Mouse (Mus musculus) lung, postnatal 0 days (tissue): ENCODE results near the gene Zfp106. TPM values are rescaled to one million over a fixed set of nuclear protein-coding genes. Genes with fewer than 3 reads are reported as not detected.

Source experiments
- ATAC-seq: fragments of 200-750 bp; cut with Nextera tagmentation; 2 replicates; pipeline ENCODE4 v1.8.0; 2017; ENCODE audit warnings: moderate library complexity
- DNase-seq: peaks from one replicate; pipeline ENCODE4 v3.0.0-alpha.2; 2016; ENCODE audit warnings: low spot score
- H3K27ac ChIP-seq: fragments of 300-500 bp; sonication (generic); 2 replicates; pipeline ENCODE4 v1.5.1; 2014; ENCODE audit warnings: antibody characterized with exemption, mild to moderate bottlenecking, low read length, mixed read lengths
- H3K27me3 ChIP-seq: fragments of 300-500 bp; sonication (generic); replicated peaks from 2 replicates; pipeline ENCODE4 v1.6.1; 2014; ENCODE audit warnings: low read length, mixed read lengths; ENCODE audit not compliant: insufficient read depth
- H3K36me3 ChIP-seq: fragments of 300-500 bp; sonication (generic); 2 replicates; pipeline ENCODE4 v1.6.1; 2014; ENCODE audit warnings: low read length, mixed read lengths; ENCODE audit not compliant: insufficient read depth
- H3K4me1 ChIP-seq: fragments of 300-500 bp; sonication (generic); 2 replicates; pipeline ENCODE4 v1.6.1; 2014; ENCODE audit warnings: antibody characterized with exemption, low read depth, low read length, mixed read lengths; ENCODE audit not compliant: insufficient read depth
- H3K4me2 ChIP-seq: fragments of 300-500 bp; sonication (generic); replicated peaks from 2 replicates; pipeline ENCODE4 v1.6.1; 2014; ENCODE audit warnings: low read depth, mild to moderate bottlenecking, low read length, moderate library complexity, mixed read lengths
- H3K4me3 ChIP-seq: fragments of 300-500 bp; sonication (generic); 2 replicates; pipeline ENCODE4 v1.5.1; 2014; ENCODE audit warnings: low read depth, low read length
- H3K9ac ChIP-seq: fragments of 300-500 bp; sonication (generic); replicated peaks from 2 replicates; pipeline ENCODE4 v1.6.1; 2014; ENCODE audit warnings: low read depth, mild to moderate bottlenecking
- H3K9me3 ChIP-seq: fragments of 300-500 bp; sonication (generic); 2 replicates; pipeline ENCODE4 v1.6.1; 2016; ENCODE audit warnings: low read length, mixed read lengths
- CTCF ChIP-seq: IDR thresholded peaks from 2 replicates; pipeline ENCODE4 v1.5.1; 2016; ENCODE audit warnings: antibody characterized with exemption, mild to moderate bottlenecking
- EP300 ChIP-seq: IDR thresholded peaks from 2 replicates; pipeline ENCODE4 v1.6.1; 2016; ENCODE audit warnings: antibody characterized with exemption, mild to moderate bottlenecking, control low read depth
- WGBS: fragments of 180-500 bp; shearing (Covaris S2); extraction: QIAGEN DNeasy Blood & Tissue Kit; methylation state at CpG from one replicate; pipeline ENCODE4 v1.1.7; 2014; 5-methylcytosine and 5-hydroxymethylcytosine counted together
- polyA plus RNA-seq: library from polyadenylated mRNA; unstranded; fragments of >200 nt; fragmentation: Nextera tagmentation; extraction: Ambion mirVana; gene quantifications from 2 replicates; pipeline ENCODE4 v1.2.1, GENCODE M21; 2015

Gene Zfp106
- polyA plus RNA-seq, 1 experiment from 2014 or later, result 28.5 TPM

- DNase-seq, result no peak
- TF ChIP-seq EP300, result no peak
- no peak for TF ChIP-seq CTCF
- no peaks in the 10 kb centered on the region for H3K9me3 ChIP-seq
- H3K4me1 ChIP-seq, result no peaks in the 10 kb centered on the region
- WGBS, result 70% methylated on average over 4 of the region's 4 CpGs
- no peaks in the 10 kb centered on the region for H3K27me3 ChIP-seq
- no peak overlapping the region for H3K4me2 ChIP-seq
- no peak for ATAC-seq
- H3K4me3 ChIP-seq, result no peak overlapping the region
- no peak overlapping the region for H3K27ac ChIP-seq
- H3K9ac ChIP-seq, result no peak overlapping the region
- H3K36me3 ChIP-seq, result no peaks in the 10 kb centered on the region
These were observed 103.4 kb downstream of the Zfp106 start for GRCm38 (mm10) chr2:120460216-120460615.

Other genes starting within 250 kb of the Zfp106 start
- gene Pla2g4f, start 249.7 kb downstream of the Zfp106 start, polyA plus RNA-seq, result 1.8 and 2.2 TPM in 2 replicates
- 15.2 and 15.5 TPM in 2 replicates for gene Vps39, start 210.7 kb downstream of the Zfp106 start, polyA plus RNA-seq
- 10.9 and 11.5 TPM in 2 replicates for gene Ganc, start 159.9 kb downstream of the Zfp106 start, polyA plus RNA-seq
- gene Tmem87a, start 159.7 kb downstream of the Zfp106 start, polyA plus RNA-seq, result 12.0 and 14.0 TPM in 2 replicates
- 0.55 and 0.92 TPM in 2 replicates for gene Capn3, start 107.8 kb downstream of the Zfp106 start, polyA plus RNA-seq
- 40.0 and 48.0 TPM in 2 replicates for gene Snap23, start 3.8 kb upstream of the Zfp106 start, polyA plus RNA-seq
- 13.2 and 14.2 TPM in 2 replicates for gene Haus2, start 45.5 kb upstream of the Zfp106 start, polyA plus RNA-seq
- gene Lrrc57, start 45.7 kb upstream of the Zfp106 start, polyA plus RNA-seq, result 24.7 and 28.2 TPM in 2 replicates
- 15.4 and 17.8 TPM in 2 replicates for gene Stard9, start 65.3 kb upstream of the Zfp106 start, polyA plus RNA-seq